Mouse (Mus musculus) heart, embryonic 16.5 days (tissue): ENCODE measurements around the gene Laptm5. TPM values are rescaled to one million over a fixed set of nuclear protein-coding genes. Genes with fewer than 3 reads are reported as not detected.

Source experiments
- ATAC-seq: fragments of 200-750 bp; cut with Nextera tagmentation; replicated peaks from 2 replicates; pipeline ENCODE4 v1.8.0; 2017; ENCODE audit warnings: moderate number of reproducible peaks; ENCODE audit not compliant: insufficient read depth, low FRiP score; ENCODE audit errors: extremely low read depth
- H3K27ac ChIP-seq: fragments of 300-500 bp; sonication (generic); 2 replicates; pipeline ENCODE4 v1.5.1; 2014; ENCODE audit warnings: mild to moderate bottlenecking, low read length, control low read depth, moderate library complexity
- H3K27me3 ChIP-seq: fragments of 300-500 bp; sonication (generic); 2 replicates; pipeline ENCODE4 v1.6.1; 2014; ENCODE audit warnings: low read length, mixed read lengths; ENCODE audit not compliant: control insufficient read depth, insufficient read depth
- H3K36me3 ChIP-seq: fragments of 300-500 bp; sonication (generic); 2 replicates; pipeline ENCODE4 v1.6.1; 2014; ENCODE audit not compliant: control insufficient read depth, insufficient read depth
- H3K4me1 ChIP-seq: fragments of 300-500 bp; sonication (generic); 2 replicates; pipeline ENCODE4 v1.6.1; 2014; ENCODE audit warnings: low read length, mixed read lengths; ENCODE audit not compliant: control insufficient read depth, insufficient read depth
- H3K4me2 ChIP-seq: fragments of 300-500 bp; sonication (generic); 2 replicates; pipeline ENCODE4 v1.6.1; 2014; ENCODE audit warnings: low read depth, mild to moderate bottlenecking, control low read depth, low read length
- H3K4me3 ChIP-seq: fragments of 300-500 bp; sonication (generic); 2 replicates; pipeline ENCODE4 v1.5.1; 2014; ENCODE audit warnings: mild to moderate bottlenecking, control low read depth, low read length
- H3K9ac ChIP-seq: fragments of 300-500 bp; sonication (generic); 2 replicates; pipeline ENCODE4 v1.6.1; 2014; ENCODE audit warnings: low read length, control low read depth
- H3K9me3 ChIP-seq: fragments of 300-500 bp; sonication (generic); replicated peaks from 2 replicates; pipeline ENCODE4 v1.6.1; 2016; ENCODE audit warnings: low read length; ENCODE audit not compliant: control insufficient read depth
- WGBS: fragments of 180-500 bp; shearing (Covaris S2); extraction: QIAGEN DNeasy Blood & Tissue Kit; methylation state at CpG from one replicate; pipeline ENCODE4 v1.1.7; 2014; 5-methylcytosine and 5-hydroxymethylcytosine counted together
- polyA plus RNA-seq: library from polyadenylated mRNA; unstranded; fragments of >200 nt; fragmentation: Nextera tagmentation; extraction: Ambion mirVana; gene quantifications from 2 replicates; pipeline ENCODE4 v1.2.1, GENCODE M21; 2015

Laptm5 gene
- polyA plus RNA-seq = 37.5 and 61.2 TPM in 2 replicates

DNA sequence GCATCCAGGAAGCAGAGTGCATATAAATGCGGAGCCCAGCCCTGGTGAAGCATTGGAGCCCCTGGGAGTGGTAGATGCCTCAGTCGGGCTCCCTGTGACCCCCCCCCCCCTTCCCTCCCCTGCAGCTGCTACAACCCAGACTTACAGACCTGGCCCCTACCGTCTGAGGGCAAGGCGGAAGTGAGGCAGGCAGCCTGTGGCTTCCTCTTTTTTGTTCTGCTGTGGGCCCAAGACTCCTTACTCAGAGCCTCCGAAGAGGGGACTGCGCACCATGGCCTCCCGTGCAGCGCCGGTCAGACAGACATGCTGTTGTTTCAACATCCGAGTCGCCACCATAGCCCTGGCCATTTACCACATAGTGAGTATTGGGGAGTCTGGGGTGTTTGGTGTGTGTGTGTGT is at the start of gene Laptm5:
Gene Laptm5, plus strand, starts transcription at position 49 of the 400 bp plus-strand sequence.
- H3K27ac ChIP-seq = peak within 1 kb of the TSS; percentile 53
- H3K9me3 ChIP-seq = no peaks in the 10 kb centered on the region
- no peaks in the 10 kb centered on the region for H3K36me3 ChIP-seq
- H3K9ac ChIP-seq = peak within 1 kb of the TSS; percentile 51
- peaks cover 12% of the 10 kb centered on the region for H3K4me1 ChIP-seq
- WGBS = 70% methylated on average over 11 of the region's 11 CpGs
- peak within 1 kb of the TSS; percentile 41 for H3K4me3 ChIP-seq
- peak within 1 kb of the TSS; percentile 31 for H3K4me2 ChIP-seq
- no peaks in the 10 kb centered on the region for H3K27me3 ChIP-seq
- peak; percentile 20 for ATAC-seq

DNA sequence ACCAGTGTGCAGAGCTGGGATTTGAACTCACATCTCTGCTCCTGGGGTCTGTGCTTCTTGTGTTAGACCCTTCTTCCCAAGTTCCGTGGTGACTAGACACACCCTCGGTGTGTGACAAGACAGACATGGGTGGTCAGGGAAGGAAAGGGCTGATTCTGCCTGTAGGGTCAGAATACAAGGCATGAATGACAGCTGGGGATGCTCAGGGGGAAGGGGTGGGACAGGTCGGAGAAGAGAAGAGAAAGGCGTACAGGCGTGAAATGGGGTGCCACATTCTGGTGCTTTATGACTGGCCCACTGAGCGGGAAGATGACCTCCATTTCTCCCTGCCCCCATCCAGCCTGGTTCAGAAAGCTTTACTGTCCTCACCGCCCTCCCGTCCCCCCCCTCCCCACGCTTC is 47.5 kb upstream of the Laptm5 start:
- Histone ChIP-seq H3K36me3 (no peaks in the 10 kb centered on the region), H3K4me2 (no peak overlapping the region), H3K9ac (no peak overlapping the region), H3K4me1 (peaks cover 10% of the 10 kb centered on the region), H3K27me3 (peaks cover 16% of the 10 kb centered on the region), H3K27ac (no peak overlapping the region), H3K4me3 (no peak overlapping the region), H3K9me3 (no peaks in the 10 kb centered on the region)
- ATAC-seq = no peak
- WGBS = 38% methylated on average over 8 of the region's 9 CpGs

DNA sequence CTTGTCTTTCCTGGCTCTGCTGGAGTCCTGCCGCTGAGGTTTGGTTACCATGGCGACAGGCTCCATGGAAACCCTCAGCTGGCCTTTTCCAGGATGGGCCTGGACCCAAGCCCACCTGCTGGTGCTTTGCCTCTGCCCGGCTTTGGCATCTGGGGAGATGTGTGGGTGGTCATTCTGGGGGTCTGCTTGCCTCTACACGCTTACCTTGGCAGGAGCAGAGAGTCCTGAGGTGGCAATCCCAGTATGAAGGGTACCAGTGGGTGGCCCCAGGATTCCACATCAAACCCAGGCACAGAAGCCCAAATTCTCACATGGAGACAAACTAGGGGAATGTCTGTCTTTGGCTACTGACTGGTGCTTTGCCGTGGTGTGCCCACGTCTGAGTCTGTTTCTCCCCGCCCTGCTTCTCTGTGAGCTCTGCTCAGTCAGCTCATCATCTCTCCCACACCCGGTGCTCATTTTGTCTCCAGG is 47.0 kb upstream of the Laptm5 start:
- Histone ChIP-seq H3K4me2 (no peak overlapping the region), H3K4me3 (no peak overlapping the region), H3K27ac (no peak overlapping the region), H3K9me3 (no peaks in the 10 kb centered on the region), H3K27me3 (peaks cover 14% of the 10 kb centered on the region), H3K9ac (no peak overlapping the region), H3K36me3 (no peaks in the 10 kb centered on the region), H3K4me1 (peaks cover 10% of the 10 kb centered on the region)
- WGBS = 41% methylated on average over 8 of the region's 8 CpGs
- ATAC-seq = no peak

DNA sequence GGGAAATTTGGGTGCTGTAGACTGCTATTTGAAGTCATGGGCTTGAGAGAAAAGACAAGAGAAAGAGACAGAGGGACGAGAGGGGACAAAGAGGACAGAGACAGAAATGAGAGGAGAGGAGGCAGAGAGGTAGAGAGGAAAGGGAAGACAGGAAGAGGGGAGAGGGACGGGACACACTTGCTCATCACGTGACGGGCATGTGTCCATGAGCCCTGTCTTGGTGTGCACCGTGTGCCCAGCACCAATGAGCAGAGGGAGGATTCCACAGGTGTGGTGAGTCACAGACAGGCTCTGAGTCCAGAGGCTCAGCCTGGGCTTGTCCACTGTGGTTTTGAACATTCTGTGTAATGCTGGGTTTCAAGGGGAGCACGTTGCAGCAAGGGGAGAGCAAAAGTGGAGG is 45.0 kb upstream of the Laptm5 start:
- peaks cover 10% of the 10 kb centered on the region for H3K27me3 ChIP-seq
- no peak for ATAC-seq
- peaks cover 3% of the 10 kb centered on the region; the same call in 1 of the 2 replicates for H3K9me3 ChIP-seq
- H3K4me2 ChIP-seq = no peak overlapping the region
- no peak overlapping the region for H3K27ac ChIP-seq
- no peak overlapping the region for H3K9ac ChIP-seq
- H3K4me1 ChIP-seq = no peaks in the 10 kb centered on the region
- H3K36me3 ChIP-seq = no peaks in the 10 kb centered on the region
- 52% methylated on average over 6 of the region's 6 CpGs for WGBS
- no peak overlapping the region for H3K4me3 ChIP-seq

DNA sequence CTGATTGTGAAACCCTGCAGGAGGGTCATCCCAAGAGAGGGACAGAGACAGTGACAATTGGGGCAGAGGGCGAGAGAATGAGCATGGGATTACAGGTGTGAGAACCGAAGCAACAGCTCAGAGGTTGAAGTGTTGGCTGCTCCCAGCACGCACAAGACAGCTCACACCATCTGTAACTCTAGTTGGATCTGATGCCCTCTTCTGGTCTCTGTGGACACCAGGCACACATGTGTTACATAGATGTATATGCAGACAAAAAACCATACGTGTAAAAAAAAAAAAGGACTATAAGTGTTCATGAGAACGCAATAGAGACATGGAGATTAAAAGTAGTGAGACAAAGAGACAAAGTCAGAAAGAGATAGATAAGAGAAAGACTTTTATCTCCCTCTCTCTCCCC is 44.1 kb upstream of the Laptm5 start:
- no peaks in the 10 kb centered on the region for H3K36me3 ChIP-seq
- no peak overlapping the region for H3K4me3 ChIP-seq
- peaks cover 10% of the 10 kb centered on the region for H3K27me3 ChIP-seq
- no peak overlapping the region for H3K27ac ChIP-seq
- H3K4me2 ChIP-seq = no peak overlapping the region
- no peak overlapping the region for H3K9ac ChIP-seq
- no peak for ATAC-seq
- 40% methylated on average over 5 of the region's 5 CpGs for WGBS
- H3K4me1 ChIP-seq = no peaks in the 10 kb centered on the region
- H3K9me3 ChIP-seq = peaks cover 3% of the 10 kb centered on the region; the same call in 1 of the 2 replicates

DNA sequence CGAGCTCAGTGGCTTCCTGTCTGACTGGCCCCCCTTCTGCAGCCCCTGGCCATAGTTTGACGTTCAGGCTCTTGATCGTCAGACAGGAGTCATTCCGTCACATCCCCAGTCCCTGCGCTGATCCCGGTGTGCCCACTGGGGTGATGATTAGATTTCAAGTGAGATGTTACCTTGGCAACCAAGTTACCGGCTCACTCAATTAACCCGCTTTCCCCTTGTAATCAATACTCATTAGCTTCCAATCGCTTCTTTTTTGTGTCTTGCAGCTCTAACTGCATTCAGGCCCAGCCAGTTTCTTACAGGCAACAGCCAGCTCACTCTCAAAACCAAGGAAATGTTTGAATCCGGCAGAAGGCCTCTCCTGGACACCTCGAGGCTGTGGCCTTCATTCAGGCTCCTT is 40.5 kb upstream of the Laptm5 start:
- Histone ChIP-seq H3K9ac (no peak overlapping the region), H3K4me3 (no peak overlapping the region), H3K9me3 (peaks cover 3% of the 10 kb centered on the region; the same call in 1 of the 2 replicates), H3K27me3 (peaks cover 15% of the 10 kb centered on the region), H3K4me2 (no peak overlapping the region), H3K4me1 (peaks cover 11% of the 10 kb centered on the region), H3K27ac (no peak overlapping the region), H3K36me3 (no peaks in the 10 kb centered on the region)
- WGBS = 59% methylated on average over 11 of the region's 11 CpGs
- ATAC-seq = no peak

DNA sequence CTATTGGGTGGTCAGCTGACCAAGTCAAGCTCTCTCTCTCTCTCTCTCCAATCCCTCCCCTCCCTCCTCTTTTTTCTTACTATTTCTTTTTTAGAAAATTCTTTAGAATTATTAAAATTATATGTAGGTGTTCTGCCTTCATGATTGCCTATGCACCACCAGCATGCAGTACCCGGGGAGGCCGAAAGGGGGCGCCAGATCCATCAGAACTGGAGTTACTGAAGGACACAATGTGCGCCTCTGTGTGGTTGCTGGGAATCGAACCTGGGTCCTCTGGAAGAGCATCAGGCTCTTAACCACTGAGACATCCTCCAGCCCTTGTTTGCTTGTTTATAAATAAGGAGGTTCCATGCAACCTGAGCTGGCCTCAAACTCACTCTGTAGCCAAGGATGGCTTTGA is 39.5 kb upstream of the Laptm5 start:
- ATAC-seq = no peak
- Histone ChIP-seq H3K27me3 (peaks cover 14% of the 10 kb centered on the region), H3K9me3 (peaks cover 3% of the 10 kb centered on the region; the same call in 1 of the 2 replicates), H3K27ac (no peak overlapping the region), H3K4me3 (no peak overlapping the region), H3K4me1 (peaks cover 13% of the 10 kb centered on the region), H3K9ac (no peak overlapping the region), H3K36me3 (no peaks in the 10 kb centered on the region), H3K4me2 (no peak overlapping the region)
- 82% methylated on average over 5 of the region's 5 CpGs for WGBS

DNA sequence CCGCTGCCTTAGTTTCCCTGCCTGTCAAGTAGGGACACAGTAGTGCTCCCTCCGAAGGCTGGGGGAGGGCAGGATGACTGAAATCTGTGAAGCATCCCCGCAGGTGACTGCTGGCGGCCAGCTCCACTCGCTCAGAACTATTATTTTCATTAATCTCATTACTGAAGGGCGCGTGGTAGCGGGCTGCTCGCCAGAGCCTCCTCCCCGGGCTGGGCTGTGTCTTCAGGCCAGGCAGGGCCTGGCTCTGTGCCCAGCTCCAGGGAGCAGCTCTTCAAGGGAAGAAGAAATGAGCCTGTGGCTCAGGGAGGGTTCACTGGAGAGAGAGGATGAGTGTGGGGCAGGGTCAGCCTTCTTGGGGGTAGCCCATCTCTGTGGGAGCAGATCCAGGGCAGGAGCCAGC is 38.3 kb upstream of the Laptm5 start:
- H3K4me2 ChIP-seq = 0 out of 2 replicates have a peak overlapping the region, but pooled peaks have one; percentile 31
- H3K4me3 ChIP-seq = no peak overlapping the region
- no peak overlapping the region for H3K27ac ChIP-seq
- H3K27me3 ChIP-seq = peaks cover 10% of the 10 kb centered on the region
- no peak overlapping the region for H3K9ac ChIP-seq
- 8% methylated on average over 10 of the region's 10 CpGs for WGBS
- H3K36me3 ChIP-seq = no peaks in the 10 kb centered on the region
- peaks cover 3% of the 10 kb centered on the region; the same call in 1 of the 2 replicates for H3K9me3 ChIP-seq
- peaks cover 17% of the 10 kb centered on the region for H3K4me1 ChIP-seq
- ATAC-seq = peak; percentile 80

DNA sequence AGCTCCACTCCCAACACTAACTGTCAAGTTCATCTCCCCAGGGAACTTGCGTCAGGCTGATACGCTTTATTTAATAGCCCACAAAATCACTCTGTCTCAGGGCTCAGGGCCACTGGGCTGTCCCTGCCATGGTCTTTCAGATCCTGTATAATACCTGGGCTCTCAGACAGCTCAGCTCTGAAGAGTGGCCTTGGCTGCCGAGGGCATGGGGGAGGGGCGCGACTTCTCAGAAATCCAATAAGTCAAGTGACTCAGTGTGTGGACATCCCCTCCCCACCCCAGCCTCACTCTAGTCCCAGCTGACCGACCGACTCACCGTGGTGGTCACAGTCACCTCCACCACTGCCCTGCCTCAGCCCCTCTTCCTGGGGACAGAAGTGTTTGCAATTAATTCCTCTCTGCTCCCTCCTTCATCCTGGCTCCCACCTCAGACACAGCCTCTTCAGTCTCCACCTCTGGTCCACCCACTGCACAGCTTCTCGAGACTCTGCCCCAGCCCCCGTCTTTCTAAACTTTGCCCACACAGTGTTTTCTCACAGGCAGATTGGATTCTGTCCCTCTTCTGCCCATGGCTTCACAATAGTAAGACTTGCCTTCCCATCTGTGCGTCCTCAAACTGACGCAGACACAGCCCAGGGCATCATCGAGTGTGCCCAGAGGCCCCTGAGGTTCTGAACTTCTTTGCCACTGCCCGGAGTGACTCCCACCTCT is 36.8 kb upstream of the Laptm5 start:
- Histone ChIP-seq H3K27me3 (peaks cover 10% of the 10 kb centered on the region), H3K27ac (no peak overlapping the region), H3K4me3 (no peak overlapping the region), H3K4me2 (no peak overlapping the region), H3K4me1 (peaks cover 17% of the 10 kb centered on the region), H3K9ac (no peak overlapping the region), H3K36me3 (no peaks in the 10 kb centered on the region), H3K9me3 (peaks cover 3% of the 10 kb centered on the region; the same call in 1 of the 2 replicates)
- no peak for ATAC-seq
- WGBS = 46% methylated on average over 14 of the region's 14 CpGs
